29 mouse cellular contexts compared by ENCODE assay signal in genomic region chr12:83380016-83380415, GRCm38 (mm10).
DNase-seq lines count a peak whose midpoint lies in the region; ATAC-seq lines count a peak whose summit lies in the region.
"Had no signal": no experiment of that assay in that cellular context is flagged by ENCODE, and none has a peak within 500 bp of the region (broad histone marks: within the 10 kb centered on the region; RNA-seq: fewer than 3 reads in every experiment).

No protein-coding gene starts in this region.

- no peak overlapping the region for H3K27ac ChIP-seq in kidney, embryonic 14.5 days (ENCODE audit: low read depth, low read length)
- H3K27ac ChIP-seq: forebrain, embryonic 10.5 days; forebrain, embryonic 13.5 days; heart, embryonic 15.5 days; hindbrain, embryonic 10.5 days; hindbrain, embryonic 13.5 days; intestine, embryonic 15.5 days had no signal

- no peak overlapping the region for H3K4me3 ChIP-seq in kidney, embryonic 14.5 days (ENCODE audit: low read length)
- H3K4me3 ChIP-seq: forebrain, embryonic 10.5 days; forebrain, embryonic 13.5 days; heart, embryonic 15.5 days; hindbrain, embryonic 10.5 days; hindbrain, embryonic 13.5 days; intestine, embryonic 15.5 days had no signal

- DNase-seq in adrenal gland, adult 2 months: peak; percentile 75
- no peak for DNase-seq in adrenal gland, adult 18-20 months (ENCODE audit: low spot score in 2 of 2)
- no peak for DNase-seq in kidney, adult 11 months
- DNase-seq in Muller cell, postnatal 12 days (ENCODE audit: inconsistent ontology term): peak; percentile 60
- peak; percentile 39 for DNase-seq in adrenal gland, postnatal 10 days
- no peak for DNase-seq in lung, postnatal 25 days (ENCODE audit: low spot score)
- no peak for DNase-seq in cerebellum, adult 18-20 months
- DNase-seq: B cell, adult 2 months; cerebellum, adult 8-10 months; cerebellum, postnatal 10 days; cerebellum, postnatal 36 days; embryo, embryonic 11 days; gastrocnemius, postnatal 10 days; gastrocnemius, postnatal 36 days; heart, postnatal 10 days; heart, postnatal 36 days; kidney, adult 18-20 months had no signal

- H3K27me3 ChIP-seq in kidney, embryonic 14.5 days (ENCODE audit: control insufficient read depth, insufficient read depth, low read length): no peaks in the 10 kb centered on the region
- H3K27me3 ChIP-seq: CH12.LX; forebrain, embryonic 13.5 days; heart, embryonic 15.5 days; hindbrain, embryonic 13.5 days; intestine, embryonic 15.5 days had no signal

- no peak overlapping the region for H3K4me2 ChIP-seq in kidney, embryonic 14.5 days (replicated peaks; ENCODE audit: low read depth, low read length)
- H3K4me2 ChIP-seq: forebrain, embryonic 13.5 days; heart, embryonic 11.5 days; heart, embryonic 15.5 days; hindbrain, embryonic 13.5 days; intestine, embryonic 15.5 days had no signal

- 47% methylated on average over 3 of the region's 3 CpGs for WGBS in kidney, embryonic 14.5 days

- H3K4me1 ChIP-seq in kidney, embryonic 14.5 days (ENCODE audit: control insufficient read depth, insufficient read depth, low read length): peaks cover 3% of the 10 kb centered on the region; the same call in 1 of the 2 replicates
- H3K4me1 ChIP-seq: forebrain, embryonic 13.5 days; intestine, embryonic 15.5 days had no signal

- 0 out of 2 replicates have a peak, but pooled peaks have one; percentile 35 for ATAC-seq in kidney, embryonic 14.5 days (ENCODE audit: low FRiP score, low TSS enrichment)
- ATAC-seq: forebrain, embryonic 13.5 days; forebrain, embryonic 16.5 days; hindbrain, embryonic 16.5 days; intestine, embryonic 15.5 days had no signal

- H3K9ac ChIP-seq in kidney, embryonic 14.5 days (ENCODE audit: low read depth, low read length): no peak overlapping the region
- H3K9ac ChIP-seq: forebrain, embryonic 13.5 days; heart, embryonic 15.5 days; hindbrain, embryonic 13.5 days; intestine, embryonic 15.5 days had no signal

- no peaks in the 10 kb centered on the region for H3K9me3 ChIP-seq in kidney, embryonic 14.5 days (ENCODE audit: control insufficient read depth, low read length)
- H3K9me3 ChIP-seq: forebrain, embryonic 10.5 days; forebrain, embryonic 13.5 days; G1E; heart, embryonic 15.5 days; hindbrain, embryonic 10.5 days; hindbrain, embryonic 13.5 days; intestine, embryonic 15.5 days had no signal

- no peaks in the 10 kb centered on the region for H3K36me3 ChIP-seq in kidney, embryonic 14.5 days (ENCODE audit: control insufficient read depth, insufficient read depth, low read length)
- H3K36me3 ChIP-seq: forebrain, embryonic 10.5 days; heart, embryonic 15.5 days; hindbrain, embryonic 10.5 days; hindbrain, embryonic 13.5 days; intestine, embryonic 15.5 days had no signal

Comparison
In these comparisons a context has a peak if more than half of its experiments do, and no peak if none do; other contexts are left out.
1. DNase-seq: peak in adrenal gland, adult 2 months (single experiment), Muller cell, postnatal 12 days (single experiment) and adrenal gland, postnatal 10 days (single experiment); none in adrenal gland, adult 18-20 months (0 of 2), kidney, adult 11 months (single experiment), lung, postnatal 25 days (single experiment) and cerebellum, adult 18-20 months (0 of 2).